Mouse (Mus musculus) forebrain, embryonic 14.5 days (tissue): ENCODE data around the gene Cd53. TPM values are rescaled to one million over a fixed set of nuclear protein-coding genes. Genes with fewer than 3 reads are reported as not detected.

Experiments used
- ATAC-seq: fragments of 200-750 bp; cut with Nextera tagmentation; 2 replicates; pipeline ENCODE4 v1.8.0; 2017; ENCODE audit warnings: mild to moderate bottlenecking, moderate library complexity
- DNase-seq: peaks from one replicate; pipeline ENCODE4 v3.0.0-alpha.2; 2015; ENCODE audit warnings: low spot score
- H3K27ac ChIP-seq: fragments of 300-500 bp; sonication (generic); 2 replicates; pipeline ENCODE4 v1.5.1; 2014; ENCODE audit warnings: low read depth, mild to moderate bottlenecking, control low read depth, low read length, moderate library complexity
- H3K27me3 ChIP-seq: fragments of 300-500 bp; sonication (generic); replicated peaks from 2 replicates; pipeline ENCODE4 v1.6.1; 2014; ENCODE audit warnings: low read length, control low read depth, mixed read lengths; ENCODE audit not compliant: control insufficient read depth, insufficient read depth
- H3K36me3 ChIP-seq: fragments of 300-500 bp; sonication (generic); 2 replicates; pipeline ENCODE4 v1.6.1; 2014; ENCODE audit warnings: low read length, control low read depth; ENCODE audit not compliant: control insufficient read depth, insufficient read depth
- H3K4me1 ChIP-seq: fragments of 300-500 bp; sonication (generic); 2 replicates; pipeline ENCODE4 v1.6.1; 2014; ENCODE audit warnings: antibody characterized with exemption, low read length, control low read depth; ENCODE audit not compliant: control insufficient read depth, insufficient read depth
- H3K4me2 ChIP-seq: fragments of 300-500 bp; sonication (generic); 2 replicates; pipeline ENCODE4 v1.6.1; 2014; ENCODE audit warnings: mild to moderate bottlenecking, control low read depth, low read length
- H3K4me3 ChIP-seq: fragments of 300-500 bp; sonication (generic); 2 replicates; pipeline ENCODE4 v1.5.1; 2014; ENCODE audit warnings: low read depth, low read length, control low read depth
- H3K9ac ChIP-seq: fragments of 300-500 bp; sonication (generic); 2 replicates; pipeline ENCODE4 v1.6.1; 2014; ENCODE audit warnings: mild to moderate bottlenecking, low read length, control low read depth, moderate library complexity
- H3K9me3 ChIP-seq: fragments of 300-500 bp; sonication (generic); replicated peaks from 2 replicates; pipeline ENCODE4 v1.6.1; 2016; ENCODE audit warnings: low read length, control low read depth, mixed read lengths; ENCODE audit not compliant: control insufficient read depth
- WGBS: fragments of 180-500 bp; shearing (Covaris S2); extraction: QIAGEN DNeasy Blood & Tissue Kit; methylation state at CpG from one replicate; pipeline ENCODE4 v1.1.7; 2014; 5-methylcytosine and 5-hydroxymethylcytosine counted together
- polyA plus RNA-seq: library from polyadenylated mRNA; unstranded; fragments of >200 nt; fragmentation: Nextera tagmentation; extraction: Ambion mirVana; gene quantifications from 2 replicates; pipeline ENCODE4 v1.2.1, GENCODE M21; 2014

Gene Cd53
- 4.4 TPM in 2 replicates for polyA plus RNA-seq

GRCm38 (mm10) chr3:106789930-106790329, at the start of gene Cd53:
TSS of gene Cd53 (minus strand) at chr3:106790149.
- H3K4me2 ChIP-seq, result no peak within 1 kb of the TSS
- no peaks in the 10 kb centered on the region for H3K4me1 ChIP-seq
- no peaks in the 10 kb centered on the region for H3K36me3 ChIP-seq
- no peak within 1 kb of the TSS for H3K4me3 ChIP-seq
- DNase-seq, result no peak
- no peak within 1 kb of the TSS for H3K9ac ChIP-seq
- no peak for ATAC-seq
- H3K27ac ChIP-seq, result no peak within 1 kb of the TSS
- H3K27me3 ChIP-seq, result no peaks in the 10 kb centered on the region
- H3K9me3 ChIP-seq, result no peaks in the 10 kb centered on the region
- 79% methylated on average over 2 of the region's 2 CpGs for WGBS

- H3K4me1 ChIP-seq, result no peaks in the 10 kb centered on the region
- H3K4me2 ChIP-seq, result no peak overlapping the region
- H3K27ac ChIP-seq, result no peak overlapping the region
- H3K9me3 ChIP-seq, result no peaks in the 10 kb centered on the region
- H3K4me3 ChIP-seq, result no peak overlapping the region
- DNase-seq (no peak), ATAC-seq (no peak)
- no peak overlapping the region for H3K9ac ChIP-seq
- no peaks in the 10 kb centered on the region for H3K36me3 ChIP-seq
- 87% methylated on average over 1 of the region's 1 CpGs for WGBS
- no peaks in the 10 kb centered on the region for H3K27me3 ChIP-seq
Measured at GRCm38 (mm10) chr3:106832107-106832506, 42.2 kb upstream of the Cd53 start.

GRCm38 (mm10) chr3:106826187-106826586, 36.2 kb upstream of the Cd53 start, which contains the start of gene Olfr266:
TSS of gene Olfr266 (minus strand) at chr3:106826287.
- Histone ChIP-seq H3K4me3 (no peak within 1 kb of the TSS), H3K27me3 (no peaks in the 10 kb centered on the region), H3K9me3 (no peaks in the 10 kb centered on the region), H3K9ac (no peak within 1 kb of the TSS), H3K27ac (no peak within 1 kb of the TSS), H3K4me1 (no peaks in the 10 kb centered on the region), H3K36me3 (no peaks in the 10 kb centered on the region), H3K4me2 (no peak within 1 kb of the TSS)
- DNase-seq (no peak), ATAC-seq (no peak)
- 74% methylated on average over 1 of the region's 1 CpGs for WGBS

- Histone ChIP-seq H3K4me3 (no peak overlapping the region), H3K27me3 (no peaks in the 10 kb centered on the region), H3K9me3 (no peaks in the 10 kb centered on the region), H3K4me1 (no peaks in the 10 kb centered on the region), H3K27ac (no peak overlapping the region), H3K36me3 (no peaks in the 10 kb centered on the region), H3K4me2 (no peak overlapping the region), H3K9ac (no peak overlapping the region)
- ATAC-seq, result no peak
- DNase-seq, result no peak
- whole genome bisulfite sequencing, result 87% methylated on average over 2 of the region's 2 CpGs
Measured at GRCm38 (mm10) chr3:106817676-106818075, 27.7 kb upstream of the Cd53 start.

GRCm38 (mm10) chr3:106808972-106809695, 19.2 kb upstream of the Cd53 start:
- no peaks in the 10 kb centered on the region for H3K4me1 ChIP-seq
- H3K27ac ChIP-seq, result no peak overlapping the region
- H3K9me3 ChIP-seq, result no peaks in the 10 kb centered on the region
- no peak for ATAC-seq
- no peak overlapping the region for H3K9ac ChIP-seq
- H3K4me3 ChIP-seq, result no peak overlapping the region
- H3K27me3 ChIP-seq, result no peaks in the 10 kb centered on the region
- WGBS, result 65% methylated on average over 2 of the region's 2 CpGs
- H3K36me3 ChIP-seq, result no peaks in the 10 kb centered on the region
- H3K4me2 ChIP-seq, result no peak overlapping the region
- no peak for DNase-seq

- Histone ChIP-seq H3K36me3 (no peaks in the 10 kb centered on the region), H3K4me1 (no peaks in the 10 kb centered on the region), H3K9me3 (no peaks in the 10 kb centered on the region), H3K4me2 (no peak overlapping the region), H3K4me3 (no peak overlapping the region), H3K27me3 (no peaks in the 10 kb centered on the region), H3K27ac (no peak overlapping the region), H3K9ac (no peak overlapping the region)
- no peak for ATAC-seq
- no peak for DNase-seq
Measured at GRCm38 (mm10) chr3:106798079-106798478, 8.1 kb upstream of the Cd53 start.

- Histone ChIP-seq H3K4me1 (no peaks in the 10 kb centered on the region), H3K4me3 (no peak overlapping the region), H3K27ac (no peak overlapping the region), H3K27me3 (no peaks in the 10 kb centered on the region), H3K36me3 (no peaks in the 10 kb centered on the region), H3K4me2 (no peak overlapping the region), H3K9me3 (no peaks in the 10 kb centered on the region), H3K9ac (no peak overlapping the region)
- DNase-seq, result no peak
- no peak for ATAC-seq
- WGBS, result 73% methylated on average over 2 of the region's 2 CpGs
Measured at GRCm38 (mm10) chr3:106788440-106788887, 1.5 kb downstream of the Cd53 start.

GRCm38 (mm10) chr3:106787972-106788371, 2.0 kb downstream of the Cd53 start:
- Histone ChIP-seq H3K9ac (no peak overlapping the region), H3K4me2 (no peak overlapping the region), H3K4me3 (no peak overlapping the region), H3K4me1 (no peaks in the 10 kb centered on the region), H3K36me3 (no peaks in the 10 kb centered on the region), H3K27ac (no peak overlapping the region), H3K9me3 (no peaks in the 10 kb centered on the region), H3K27me3 (no peaks in the 10 kb centered on the region)
- no peak for ATAC-seq
- DNase-seq, result no peak

- ATAC-seq (no peak), DNase-seq (no peak)
- 81% methylated on average over 3 of the region's 3 CpGs for WGBS
- H3K27me3 ChIP-seq, result no peaks in the 10 kb centered on the region
- no peak overlapping the region for H3K9ac ChIP-seq
- no peak overlapping the region for H3K27ac ChIP-seq
- H3K4me1 ChIP-seq, result no peaks in the 10 kb centered on the region
- no peaks in the 10 kb centered on the region for H3K36me3 ChIP-seq
- H3K4me3 ChIP-seq, result no peak overlapping the region
- no peaks in the 10 kb centered on the region for H3K9me3 ChIP-seq
- H3K4me2 ChIP-seq, result no peak overlapping the region
Measured at GRCm38 (mm10) chr3:106785130-106785529, 4.8 kb downstream of the Cd53 start.
